Mouse (Mus musculus): ENCODE results near the gene Olfr314.
"Not testable (repeated sequence)": the region's sequence is repeated elsewhere in the genome, so short reads cannot be mapped to it uniquely, and the experiment has no call there.

Gene Olfr314

DNA sequence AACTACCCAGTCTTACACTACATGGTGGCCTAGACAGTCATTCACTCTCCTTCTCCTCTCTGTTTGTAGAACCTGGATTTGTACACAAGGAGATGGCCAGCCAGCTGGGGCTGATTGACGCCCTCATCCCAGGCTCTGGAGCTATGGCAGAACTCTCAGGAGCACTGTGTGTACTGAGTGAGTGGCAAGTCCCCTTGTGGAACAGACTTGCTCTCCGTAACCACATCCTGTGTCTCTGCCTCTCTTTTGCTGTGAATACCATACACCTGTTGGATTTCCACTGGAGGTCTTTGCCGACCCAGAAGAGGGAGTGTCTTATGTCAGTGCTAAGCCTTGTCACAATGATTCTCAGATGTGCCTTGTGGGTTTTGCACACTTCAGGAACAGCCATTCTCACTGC is 49.8 kb downstream of the Olfr314 start:
- DNase-seq (ENCODE audit: low read depth, low spot score): not testable (repeated sequence)

All from mesoderm, embryonic 11.5 days (tissue).